Mouse (Mus musculus) duodenum, adult 2 months (tissue): Measurements from ENCODE around the gene Nol12. TPM values are rescaled to one million over a fixed set of nuclear protein-coding genes. Genes with fewer than 3 reads are reported as not detected.

ENCODE experiments used
- polyA plus RNA-seq: library from polyadenylated mRNA; depleted of rRNA; stranded (reverse); fragments of >200 nt; gene quantifications from 2 replicates; pipeline ENCODE4 v1.2.3, GENCODE M21; 2012; ENCODE audit warnings: low replicate concordance; rRNA removed

The Nol12 gene
- polyA plus RNA-seq = 11.1 and 12.5 TPM in 2 replicates

GRCm38 (mm10) chr15:78934784-78935320, at the start of gene Nol12:
Nol12 (plus strand) TSS chr15:78934933.

DNA sequence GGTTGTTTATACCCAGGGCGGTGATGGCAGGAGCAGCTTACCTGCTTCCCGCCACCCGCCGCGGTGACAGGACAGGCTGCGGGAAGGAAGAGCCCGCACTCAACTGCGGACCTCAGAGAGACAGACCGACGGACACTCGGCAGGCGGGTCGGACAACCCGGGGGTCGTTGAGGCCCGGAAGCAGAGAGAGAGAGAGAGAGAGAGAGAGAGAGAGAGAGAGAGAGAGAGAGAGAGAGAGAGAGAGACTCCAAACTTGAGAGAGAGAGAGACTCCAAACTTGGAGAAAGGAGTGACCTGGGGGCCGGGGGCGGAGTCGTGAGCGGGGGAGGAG, 35.4 kb upstream of the Nol12 start, which contains the start of gene Gm49510:
Gm49510 (plus strand) TSS at position 259 of the 331 bp plus-strand sequence.

GRCm38 (mm10) chr15:78899740-78900584, 34.8 kb upstream of the Nol12 start, which contains the start of gene Sh3bp1:
Sh3bp1 (plus strand) TSS chr15:78899768.

DNA sequence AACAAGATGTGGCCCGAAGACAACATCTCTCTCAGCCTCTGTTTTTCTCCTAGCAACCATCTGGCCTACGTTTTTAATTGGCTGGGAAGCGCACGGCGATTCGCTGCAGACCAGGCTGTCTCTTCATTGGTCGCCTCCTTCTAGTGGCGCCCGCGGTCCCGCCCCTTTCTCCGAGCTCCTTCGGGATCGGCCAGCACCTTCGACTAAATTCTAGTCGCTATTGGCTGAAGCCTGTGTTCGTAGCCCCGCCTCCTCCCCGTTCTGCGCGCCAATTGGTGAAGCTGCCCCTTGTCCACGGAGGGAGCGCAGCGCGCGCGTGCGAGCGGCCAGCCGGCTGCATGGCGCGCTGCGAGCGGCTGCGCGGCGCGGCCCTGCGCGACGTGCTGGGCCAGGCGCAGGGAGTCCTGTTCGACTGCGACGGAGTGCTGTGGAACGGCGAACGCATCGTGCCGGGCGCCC, 21.1 kb upstream of the Nol12 start, which contains the start of gene Pdxp:
Pdxp (plus strand) TSS at position 288 of the 459 bp plus-strand sequence.

DNA sequence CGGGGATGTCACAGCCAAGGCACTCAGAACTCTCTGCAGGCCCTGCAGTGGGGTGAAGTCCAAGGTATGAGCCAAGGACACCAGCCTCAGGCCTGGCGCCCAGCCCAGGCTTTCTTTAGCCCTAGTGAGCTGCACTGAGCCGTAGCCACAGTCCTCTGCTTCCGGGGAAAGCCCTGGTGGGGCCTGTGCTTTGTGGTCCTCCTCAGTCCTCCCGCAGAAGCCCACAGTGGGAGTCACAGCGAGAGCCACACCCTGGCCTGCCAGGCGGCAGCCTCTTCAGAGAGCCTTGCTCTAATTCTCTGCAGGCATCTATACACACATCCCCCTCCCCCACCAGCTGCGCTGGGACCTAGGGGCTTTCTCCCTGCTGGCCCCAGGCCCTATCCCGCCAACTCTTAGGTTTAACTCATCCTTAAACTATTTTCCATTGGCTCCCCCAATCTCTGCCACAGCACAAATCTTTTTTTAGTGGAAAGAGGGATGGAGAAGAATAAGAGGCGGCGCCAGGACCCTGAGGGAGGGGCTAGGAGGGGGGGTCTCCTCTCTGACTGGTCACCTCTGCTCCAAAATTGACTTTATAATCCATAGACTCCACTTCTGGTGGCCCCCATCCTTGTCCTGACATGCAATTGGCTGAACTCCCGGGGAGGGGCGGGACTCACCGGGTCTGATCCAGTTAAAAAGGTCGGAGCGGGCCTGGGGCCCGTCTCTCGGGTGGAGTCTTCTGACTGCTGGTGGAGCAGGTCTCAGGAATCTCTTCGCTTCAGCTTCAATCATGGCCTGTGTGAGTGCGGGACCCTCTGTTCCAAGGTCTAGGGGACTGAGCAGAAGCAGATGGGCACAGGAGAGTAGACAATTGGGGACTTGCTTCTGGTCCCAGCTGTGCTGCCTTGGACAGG, 8.5 kb upstream of the Nol12 start, which contains the start of gene Lgals1:
Lgals1 (plus strand) TSS at position 705 of the 899 bp plus-strand sequence.

DNA sequence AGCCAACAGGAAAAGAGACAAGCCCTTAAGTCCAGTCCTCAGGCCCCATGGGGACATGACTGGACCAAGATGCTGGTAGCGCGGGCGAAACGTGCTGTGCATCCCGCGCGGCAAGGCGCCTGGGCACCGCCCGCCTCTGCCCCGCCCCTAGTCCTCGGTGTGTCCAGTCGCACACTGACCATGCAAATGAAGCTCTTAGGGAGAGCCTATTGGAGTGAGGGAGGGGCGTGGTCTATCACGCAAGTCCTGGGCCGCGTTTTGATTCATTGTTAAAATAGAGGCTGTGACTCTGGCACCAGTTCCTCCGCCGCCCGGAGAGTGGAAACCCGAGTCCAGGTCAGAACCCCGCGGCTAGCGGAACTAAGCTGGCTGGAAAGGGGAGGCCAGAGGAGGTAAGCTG, 12.9 kb downstream of the Nol12 start, which contains the start of gene Triobp:
Triobp (plus strand) TSS at position 68 of the 400 bp plus-strand sequence.

Other genes starting within 250 kb of the Nol12 start
- gene Elfn2, start 216.2 kb upstream of the Nol12 start, polyA plus RNA-seq = 0.11 and 0.25 TPM in 2 replicates
- 5.8 and 9.9 TPM in 2 replicates for gene Mfng, start 161.5 kb upstream of the Nol12 start, polyA plus RNA-seq
- 19.8 and 24.8 TPM in 2 replicates for gene Card10, start 131.9 kb upstream of the Nol12 start, polyA plus RNA-seq
- 22.7 and 43.2 TPM in 2 replicates for gene Cdc42ep1, start 92.3 kb upstream of the Nol12 start, polyA plus RNA-seq
- gene Lgals2, start 79.4 kb upstream of the Nol12 start, polyA plus RNA-seq = 1,850 and 2,238 TPM in 2 replicates
- gene Gga1, start 57.7 kb upstream of the Nol12 start, polyA plus RNA-seq = 106 and 145 TPM in 2 replicates
- gene Gm49510, start 35.3 kb upstream of the Nol12 start, polyA plus RNA-seq = 0.12 and 0.13 TPM in 2 replicates
- 58.0 and 64.8 TPM in 2 replicates for gene Sh3bp1, start 35.2 kb upstream of the Nol12 start, polyA plus RNA-seq
- gene Pdxp, start 21.0 kb upstream of the Nol12 start, polyA plus RNA-seq = 3.9 and 4.0 TPM in 2 replicates
- 75.9 and 89.4 TPM in 2 replicates for gene Lgals1, start 8.2 kb upstream of the Nol12 start, polyA plus RNA-seq
- gene Triobp, start 12.8 kb downstream of the Nol12 start, polyA plus RNA-seq = 49.7 and 55.3 TPM in 2 replicates
- 146 and 201 TPM in 2 replicates for gene H1f0, start 93.5 kb downstream of the Nol12 start, polyA plus RNA-seq
- gene Galr3, start 107.0 kb downstream of the Nol12 start, polyA plus RNA-seq = 8.1 and 19.3 TPM in 2 replicates
- gene Ankrd54, start 128.0 kb downstream of the Nol12 start, polyA plus RNA-seq = 138 and 175 TPM in 2 replicates
- 66.9 and 77.4 TPM in 2 replicates for gene Eif3l, start 140.2 kb downstream of the Nol12 start, polyA plus RNA-seq
- 19.0 and 20.5 TPM in 2 replicates for gene Micall1, start 174.0 kb downstream of the Nol12 start, polyA plus RNA-seq
- 39.5 and 50.7 TPM in 2 replicates for gene Polr2f, start 206.1 kb downstream of the Nol12 start, polyA plus RNA-seq
- gene 1700088E04Rik, start 206.3 kb downstream of the Nol12 start, polyA plus RNA-seq = 0.91 and 1.4 TPM in 2 replicates
- gene Sox10, start 230.3 kb downstream of the Nol12 start, polyA plus RNA-seq = 2.8 and 3.6 TPM in 2 replicates